Mouse (Mus musculus): ENCODE measurements around the gene Fyn. TPM values are rescaled to one million over a fixed set of nuclear protein-coding genes. Genes with fewer than 3 reads are reported as not detected.

The Fyn gene
- polyA plus RNA-seq, 1 experiment: 76.1 TPM

- no peak for TF ChIP-seq CTCF (IDR thresholded peaks at IDR 0.05; ENCODE audit: borderline replicate concordance, control insufficient read depth, extremely low read depth, insufficient read depth, low read length, poor library complexity)
- no peak for TF ChIP-seq POLR2A (IDR thresholded peaks at IDR 0.05; ENCODE audit: control insufficient read depth, extremely low read depth, insufficient read depth, low read length, poor library complexity)
- WGBS: 98% methylated on average over 12 of the region's 12 CpGs
- H3K27ac ChIP-seq (ENCODE audit: control insufficient read depth, insufficient read depth, low read length): no peak overlapping the region
- no peaks in the 10 kb centered on the region for H3K36me3 ChIP-seq (ENCODE audit: control insufficient read depth, insufficient read depth, low read length)
- DNase-seq: no peak
- H3K4me3 ChIP-seq (ENCODE audit: control insufficient read depth, insufficient read depth, low read length): no peak overlapping the region
- H3K4me1 ChIP-seq (replicated peaks; ENCODE audit: control insufficient read depth, insufficient read depth, low read length): 0 out of 2 replicates have a peak, but pooled peaks cover 3% of the 10 kb centered on the region
- H3K27me3 ChIP-seq (ENCODE audit: control insufficient read depth, insufficient read depth, low read length): no peaks in the 10 kb centered on the region
Observed at GRCm38 (mm10) chr10:39583718-39584117, 215.1 kb downstream of the Fyn start.

- Histone ChIP-seq H3K4me1 (replicated peaks; ENCODE audit: control insufficient read depth, insufficient read depth, low read length) (0 out of 2 replicates have a peak, but pooled peaks cover 3% of the 10 kb centered on the region), H3K27ac (ENCODE audit: control insufficient read depth, insufficient read depth, low read length) (no peak overlapping the region), H3K4me3 (ENCODE audit: control insufficient read depth, insufficient read depth, low read length) (no peak overlapping the region), H3K36me3 (ENCODE audit: control insufficient read depth, insufficient read depth, low read length) (no peaks in the 10 kb centered on the region), H3K27me3 (ENCODE audit: control insufficient read depth, insufficient read depth, low read length) (no peaks in the 10 kb centered on the region)
- TF ChIP-seq CTCF (IDR thresholded peaks at IDR 0.05; ENCODE audit: borderline replicate concordance, control insufficient read depth, extremely low read depth, insufficient read depth, low read length, poor library complexity) (no peak), POLR2A (IDR thresholded peaks at IDR 0.05; ENCODE audit: control insufficient read depth, extremely low read depth, insufficient read depth, low read length, poor library complexity) (no peak)
- 81% methylated on average over 5 of the region's 5 CpGs for WGBS
- DNase-seq: no peak
Observed at GRCm38 (mm10) chr10:39587290-39587925, 218.8 kb downstream of the Fyn start.

GRCm38 (mm10) chr10:39587973-39588746, 219.5 kb downstream of the Fyn start:
- DNase-seq: no peak
- WGBS: 94% methylated on average over 8 of the region's 8 CpGs
- 0 out of 2 replicates have a peak, but pooled peaks cover 2% of the 10 kb centered on the region for H3K4me1 ChIP-seq (replicated peaks; ENCODE audit: control insufficient read depth, insufficient read depth, low read length)
- H3K27me3 ChIP-seq (ENCODE audit: control insufficient read depth, insufficient read depth, low read length): no peaks in the 10 kb centered on the region
- H3K27ac ChIP-seq (ENCODE audit: control insufficient read depth, insufficient read depth, low read length): no peak overlapping the region
- H3K4me3 ChIP-seq (ENCODE audit: control insufficient read depth, insufficient read depth, low read length): no peak overlapping the region
- TF ChIP-seq CTCF (IDR thresholded peaks at IDR 0.05; ENCODE audit: borderline replicate concordance, control insufficient read depth, extremely low read depth, insufficient read depth, low read length, poor library complexity): no peak
- TF ChIP-seq POLR2A (IDR thresholded peaks at IDR 0.05; ENCODE audit: control insufficient read depth, extremely low read depth, insufficient read depth, low read length, poor library complexity): no peak
- H3K36me3 ChIP-seq (ENCODE audit: control insufficient read depth, insufficient read depth, low read length): no peaks in the 10 kb centered on the region

- 55% methylated on average over 19 of the region's 19 CpGs for WGBS
- peak overlapping the region; percentile 23; the same call in 1 of the 2 replicates for H3K4me3 ChIP-seq (ENCODE audit: control insufficient read depth, insufficient read depth, low read length)
- no peaks in the 10 kb centered on the region for H3K27me3 ChIP-seq (ENCODE audit: control insufficient read depth, insufficient read depth, low read length)
- no peaks in the 10 kb centered on the region for H3K36me3 ChIP-seq (ENCODE audit: control insufficient read depth, insufficient read depth, low read length)
- no peak overlapping the region for H3K27ac ChIP-seq (ENCODE audit: control insufficient read depth, insufficient read depth, low read length)
- TF ChIP-seq POLR2A (IDR thresholded peaks at IDR 0.05; ENCODE audit: control insufficient read depth, extremely low read depth, insufficient read depth, low read length, poor library complexity) (no peak), CTCF (IDR thresholded peaks at IDR 0.05; ENCODE audit: borderline replicate concordance, control insufficient read depth, extremely low read depth, insufficient read depth, low read length, poor library complexity) (no peak)
- H3K4me1 ChIP-seq (replicated peaks; ENCODE audit: control insufficient read depth, insufficient read depth, low read length): no peaks in the 10 kb centered on the region
- no peak for DNase-seq
Observed at GRCm38 (mm10) chr10:39589765-39590546, 221.3 kb downstream of the Fyn start.

- WGBS: 42% methylated on average over 10 of the region's 10 CpGs
- TF ChIP-seq POLR2A (IDR thresholded peaks at IDR 0.05; ENCODE audit: control insufficient read depth, extremely low read depth, insufficient read depth, low read length, poor library complexity): no peak
- TF ChIP-seq CTCF (IDR thresholded peaks at IDR 0.05; ENCODE audit: borderline replicate concordance, control insufficient read depth, extremely low read depth, insufficient read depth, low read length, poor library complexity): no peak
- DNase-seq: no peak
- Histone ChIP-seq H3K36me3 (ENCODE audit: control insufficient read depth, insufficient read depth, low read length) (no peaks in the 10 kb centered on the region), H3K27me3 (ENCODE audit: control insufficient read depth, insufficient read depth, low read length) (no peaks in the 10 kb centered on the region), H3K4me1 (replicated peaks; ENCODE audit: control insufficient read depth, insufficient read depth, low read length) (no peaks in the 10 kb centered on the region), H3K4me3 (ENCODE audit: control insufficient read depth, insufficient read depth, low read length) (peak overlapping the region; percentile 23; the same call in 1 of the 2 replicates), H3K27ac (ENCODE audit: control insufficient read depth, insufficient read depth, low read length) (no peak overlapping the region)
Observed at GRCm38 (mm10) chr10:39590629-39591028, 222.0 kb downstream of the Fyn start.

GRCm38 (mm10) chr10:39592501-39592900, 223.8 kb downstream of the Fyn start:
- 98% methylated on average over 4 of the region's 4 CpGs for WGBS
- Histone ChIP-seq H3K27ac (ENCODE audit: control insufficient read depth, insufficient read depth, low read length) (no peak overlapping the region), H3K4me1 (replicated peaks; ENCODE audit: control insufficient read depth, insufficient read depth, low read length) (peaks cover 2% of the 10 kb centered on the region; the same call in 1 of the 2 replicates), H3K27me3 (ENCODE audit: control insufficient read depth, insufficient read depth, low read length) (no peaks in the 10 kb centered on the region), H3K4me3 (ENCODE audit: control insufficient read depth, insufficient read depth, low read length) (no peak overlapping the region), H3K36me3 (ENCODE audit: control insufficient read depth, insufficient read depth, low read length) (no peaks in the 10 kb centered on the region)
- TF ChIP-seq CTCF (IDR thresholded peaks at IDR 0.05; ENCODE audit: borderline replicate concordance, control insufficient read depth, extremely low read depth, insufficient read depth, low read length, poor library complexity): no peak
- no peak for TF ChIP-seq POLR2A (IDR thresholded peaks at IDR 0.05; ENCODE audit: control insufficient read depth, extremely low read depth, insufficient read depth, low read length, poor library complexity)
- no peak for DNase-seq
